Mouse (Mus musculus): ENCODE measurements around the gene Bricd5.

The Bricd5 gene

DNA sequence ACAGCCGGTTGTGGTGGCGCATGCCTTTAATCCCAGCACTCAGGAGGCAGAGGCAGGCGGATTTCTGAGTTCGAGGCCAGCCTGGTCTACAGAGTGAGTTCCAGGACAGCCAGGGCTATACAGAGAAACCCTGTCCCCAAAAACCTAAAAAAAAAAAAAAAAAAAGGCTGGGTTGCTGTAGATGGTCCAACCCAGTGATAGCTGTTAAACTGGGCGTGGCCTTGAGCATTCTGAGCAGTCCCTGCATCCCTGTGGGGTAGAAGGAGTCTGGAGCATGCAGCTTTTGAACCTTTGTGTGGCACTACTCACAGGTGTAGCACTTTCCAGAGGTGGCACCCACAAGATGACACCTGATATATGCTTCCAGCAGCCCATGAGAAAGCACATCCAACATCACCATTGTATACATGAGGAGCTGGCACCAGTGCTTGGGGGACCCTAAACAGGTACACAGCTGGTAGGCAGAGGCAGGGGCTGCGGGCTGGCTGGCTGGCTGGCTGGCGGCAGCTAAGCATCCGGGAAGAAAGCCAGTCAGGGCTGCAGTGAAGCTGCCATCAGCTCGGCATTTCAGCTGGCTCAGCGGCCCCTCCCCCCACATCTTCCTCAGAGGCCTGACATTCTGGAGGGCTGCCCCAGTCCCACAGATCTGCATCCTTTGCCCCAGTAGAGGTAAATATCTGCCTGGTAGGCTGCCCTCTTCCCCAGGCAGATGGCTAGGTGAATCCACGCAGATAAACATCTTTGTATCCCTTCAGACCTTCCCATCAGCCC lies 11.6 kb downstream of the Bricd5 start:
- DNase-seq (ENCODE audit: low spot score in 2 of 2) = peak in 1 of 2 experiments; percentile 69

DNA sequence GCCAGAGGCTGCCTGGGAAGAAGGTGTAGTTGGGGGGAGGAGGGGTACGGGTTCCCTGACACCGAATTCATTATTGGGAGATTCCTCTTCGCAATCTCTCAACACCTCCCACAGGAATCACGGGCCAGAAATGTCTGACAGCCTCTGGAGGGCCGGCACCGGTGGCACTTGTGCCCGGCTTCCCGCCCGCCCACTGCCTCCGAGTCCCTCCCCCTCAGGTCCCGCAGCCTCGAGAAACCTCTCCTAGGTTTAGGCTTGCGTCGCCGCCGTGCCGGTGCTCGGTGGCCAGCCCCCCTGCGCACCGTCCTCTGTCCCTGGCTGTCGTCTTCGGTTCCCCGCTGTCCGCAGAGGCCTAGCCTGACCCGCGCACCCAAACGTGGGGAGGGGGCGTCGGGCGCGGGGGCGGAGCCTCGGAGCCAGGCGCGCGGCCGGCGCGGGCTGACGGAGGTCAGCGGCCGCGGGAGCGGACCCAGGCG lies 14.5 kb downstream of the Bricd5 start, which contains the start of gene Caskin1:
Gene Caskin1 (plus strand): TSS at position 416 of the 476 bp plus-strand sequence.
- no peak for DNase-seq (ENCODE audit: low spot score in 2 of 2)

DNA sequence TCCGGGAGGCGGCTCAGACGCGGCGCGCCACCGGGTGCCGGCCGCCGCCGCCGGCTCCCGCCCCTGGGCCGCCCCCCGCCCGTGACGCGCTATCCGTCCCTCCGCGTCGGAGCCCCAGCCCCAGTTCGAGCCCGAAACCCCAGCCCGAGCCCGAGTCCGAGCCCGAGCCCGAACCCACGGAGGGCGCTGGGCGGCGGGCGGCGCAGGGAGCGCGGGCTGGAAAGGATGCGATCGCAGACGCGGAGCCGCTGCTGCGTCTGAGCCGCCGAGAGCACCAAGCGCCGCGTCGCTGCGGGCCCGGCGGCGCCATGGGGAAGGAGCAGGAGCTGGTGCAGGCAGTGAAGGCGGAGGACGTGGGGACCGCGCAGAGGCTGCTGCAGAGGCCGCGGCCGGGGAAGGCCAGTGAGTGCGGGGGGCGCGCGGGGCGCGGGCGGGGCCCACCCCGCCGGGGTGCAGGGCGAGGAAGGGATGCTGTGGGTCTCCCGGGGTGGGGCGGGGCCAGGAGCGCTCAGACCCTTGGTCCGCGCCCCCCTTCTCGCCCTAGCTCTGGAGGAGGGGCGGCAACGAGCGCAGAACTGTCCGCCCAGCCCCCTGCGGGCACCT lies 15.1 kb downstream of the Bricd5 start:
- peak in 1 of 2 experiments; percentile 48 for DNase-seq (ENCODE audit: low spot score in 2 of 2)

DNA sequence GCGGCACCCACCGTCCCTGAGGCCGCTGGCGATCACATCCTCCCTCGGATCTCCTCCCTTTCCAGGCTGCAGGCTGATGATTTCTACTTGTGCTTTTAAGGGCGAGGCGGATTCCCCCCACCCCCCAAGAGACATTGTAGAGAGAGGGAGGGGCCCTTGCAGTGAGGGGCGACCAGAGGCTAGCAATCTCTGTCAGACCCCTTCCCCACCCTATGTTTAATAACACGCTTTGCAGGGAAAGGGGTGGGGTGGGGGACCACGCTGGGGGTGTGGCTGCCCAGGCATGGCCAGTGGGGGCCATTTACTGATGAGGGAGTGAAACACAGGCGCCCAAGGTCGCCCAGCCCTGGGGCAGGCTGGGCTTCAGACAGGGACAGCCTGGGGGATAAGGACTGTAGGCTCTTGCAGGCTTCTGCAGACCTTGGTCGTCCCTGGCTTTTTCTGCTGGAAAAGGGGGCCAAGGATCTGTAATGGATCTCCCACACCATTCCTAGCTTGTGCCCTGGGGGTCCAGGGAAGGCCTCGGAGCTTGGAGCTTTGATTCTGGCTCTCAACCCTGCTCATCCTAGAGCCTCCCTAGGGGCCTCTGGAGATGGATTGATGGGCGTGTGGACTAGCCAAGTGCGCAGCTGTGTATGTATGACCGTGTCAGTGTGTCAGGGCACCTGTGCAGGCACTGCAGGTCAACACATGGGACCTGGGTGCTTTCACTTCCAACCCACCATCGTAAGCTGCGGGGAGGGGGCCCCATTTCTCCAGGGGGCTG lies 15.8 kb downstream of the Bricd5 start:
- DNase-seq (ENCODE audit: low spot score in 2 of 2) = no peak

DNA sequence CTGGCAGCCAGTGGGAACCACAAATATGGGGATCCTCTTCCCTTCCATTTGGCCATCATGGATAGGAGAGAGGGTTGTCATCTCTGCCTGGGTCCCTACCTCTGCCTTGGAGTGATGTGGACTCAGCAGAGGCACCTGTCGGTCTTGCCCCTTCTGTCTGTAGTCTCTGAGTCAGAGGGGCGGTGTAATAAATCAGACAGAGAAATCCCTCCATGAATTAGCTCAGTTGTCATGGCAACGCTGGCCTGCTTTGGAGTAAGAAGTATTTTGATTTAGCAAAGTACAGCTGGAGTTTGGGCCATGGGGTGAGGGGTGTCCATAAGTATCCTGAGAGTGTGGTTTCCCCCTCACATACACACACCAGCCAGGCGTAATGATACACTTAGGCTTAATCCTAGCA lies 16.7 kb downstream of the Bricd5 start:
- peak in 1 of 2 experiments; percentile 25 for DNase-seq (ENCODE audit: low spot score in 2 of 2)

DNA sequence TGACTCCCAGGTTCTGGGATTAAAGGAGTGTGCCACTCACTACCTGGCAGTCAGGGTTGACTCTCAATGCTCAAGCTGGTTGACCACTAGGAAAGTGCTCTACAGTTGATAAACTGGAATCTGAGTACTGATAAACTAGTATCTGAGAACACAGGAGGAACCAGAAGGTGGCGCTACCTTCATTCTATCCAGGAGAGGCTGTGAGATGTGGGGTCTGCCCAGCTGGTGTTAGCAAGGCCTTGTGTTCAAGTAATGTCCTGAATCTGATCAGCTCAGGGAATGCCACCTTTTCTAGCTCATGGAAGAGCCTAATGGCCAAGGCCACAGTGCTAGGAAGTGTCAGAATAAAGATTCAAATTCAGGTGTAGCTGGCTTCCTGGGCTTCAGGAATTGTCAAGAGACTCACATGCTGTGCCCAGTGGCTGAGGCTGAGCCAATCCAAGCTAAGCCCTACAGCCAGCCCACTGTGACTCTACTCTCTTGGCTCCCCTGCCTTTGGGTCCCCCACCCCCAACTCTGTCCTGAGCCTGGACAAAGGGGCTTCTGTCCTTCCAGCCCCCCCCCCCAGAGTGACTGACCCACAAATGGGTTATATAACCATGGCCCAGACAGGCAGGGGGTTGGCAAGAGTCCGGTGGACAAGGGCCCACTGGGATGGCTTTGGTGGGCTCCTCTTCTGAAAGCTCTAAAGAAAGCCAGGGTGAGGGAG lies 21.1 kb downstream of the Bricd5 start:
- DNase-seq (ENCODE audit: low spot score in 2 of 2) = peak; percentile 49 to 68

DNA sequence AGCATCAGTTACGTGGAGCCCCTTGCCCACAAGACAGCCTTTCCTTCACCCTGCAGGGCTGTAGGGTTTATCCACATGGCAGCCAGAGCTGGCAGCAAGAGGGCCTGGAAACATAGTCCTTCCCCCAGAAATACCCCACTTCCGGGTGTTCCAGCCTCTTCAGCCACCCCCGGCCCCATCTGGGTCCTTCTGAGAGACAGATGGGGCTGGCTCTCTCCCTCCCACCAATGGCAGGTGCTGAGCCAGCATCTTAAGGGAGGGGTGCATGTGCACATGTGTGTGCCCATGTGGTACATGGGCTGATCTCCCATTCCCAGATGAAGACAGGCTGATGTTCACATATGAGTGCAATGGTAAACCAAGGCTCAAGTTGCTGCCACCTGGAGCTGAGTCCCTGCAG lies 21.8 kb downstream of the Bricd5 start:
- peak; percentile 34 to 65 for DNase-seq (ENCODE audit: low spot score in 2 of 2)

DNA sequence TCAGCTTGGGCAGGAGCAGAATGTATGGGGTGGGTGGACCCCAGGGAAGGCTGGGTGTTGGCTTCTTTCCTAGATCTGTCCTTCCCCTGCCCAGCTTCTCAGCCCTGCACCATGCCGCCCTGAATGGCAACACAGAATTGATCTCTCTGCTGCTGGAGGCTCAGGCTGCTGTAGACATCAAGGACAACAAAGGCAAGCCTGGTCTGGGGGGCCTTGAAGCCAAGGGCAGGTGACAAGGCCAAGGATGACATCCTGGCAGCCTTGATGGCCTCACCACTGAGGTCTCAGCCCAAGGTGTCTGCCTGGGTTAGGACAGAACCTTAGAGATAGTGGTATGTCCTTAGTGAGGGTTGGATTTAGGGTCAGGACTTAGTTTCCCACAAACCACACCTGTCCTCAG lies 22.3 kb downstream of the Bricd5 start:
- DNase-seq (ENCODE audit: low spot score in 2 of 2) = no peak

DNA sequence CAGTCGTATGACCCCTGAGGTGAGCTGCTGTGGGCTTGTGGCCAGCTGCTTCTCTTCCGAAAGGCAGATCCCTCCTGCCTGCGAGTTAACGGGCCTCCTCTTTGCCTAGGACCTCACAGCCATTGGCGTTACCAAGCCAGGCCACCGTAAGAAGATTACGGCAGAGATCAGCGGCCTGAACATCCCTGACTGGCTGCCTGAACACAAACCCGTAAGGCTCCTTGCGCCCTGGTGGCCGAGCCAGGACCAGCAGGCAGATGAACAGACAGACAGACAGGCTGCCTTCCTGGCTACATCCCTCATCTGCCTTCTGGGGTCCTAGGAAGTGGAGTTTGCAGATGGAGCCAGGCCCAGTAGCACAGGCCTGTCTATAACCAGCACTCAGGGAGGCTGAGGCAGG lies 28.5 kb downstream of the Bricd5 start:
- no peak for DNase-seq (ENCODE audit: low spot score in 2 of 2)

DNA sequence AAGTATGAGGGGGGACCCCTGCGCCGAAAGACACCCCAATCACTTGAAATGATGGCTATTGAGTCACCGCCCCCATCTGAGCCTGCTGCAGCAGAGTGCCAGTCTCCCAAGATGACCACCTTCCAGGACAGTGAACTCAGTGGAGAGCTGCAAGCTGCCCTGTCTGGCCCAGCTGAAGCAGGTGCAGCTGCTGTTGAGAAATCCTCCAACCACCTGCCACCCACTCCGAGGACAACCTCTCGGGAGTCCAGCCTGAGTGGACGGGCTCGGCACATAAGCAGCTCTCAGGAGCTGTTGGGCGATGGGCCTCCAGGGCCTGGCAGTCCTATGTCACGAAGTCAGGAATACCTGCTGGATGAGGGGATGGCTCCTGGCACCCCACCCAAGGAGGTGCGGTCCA lies 30.4 kb downstream of the Bricd5 start:
- no peak for DNase-seq (ENCODE audit: low spot score in 2 of 2)

DNA sequence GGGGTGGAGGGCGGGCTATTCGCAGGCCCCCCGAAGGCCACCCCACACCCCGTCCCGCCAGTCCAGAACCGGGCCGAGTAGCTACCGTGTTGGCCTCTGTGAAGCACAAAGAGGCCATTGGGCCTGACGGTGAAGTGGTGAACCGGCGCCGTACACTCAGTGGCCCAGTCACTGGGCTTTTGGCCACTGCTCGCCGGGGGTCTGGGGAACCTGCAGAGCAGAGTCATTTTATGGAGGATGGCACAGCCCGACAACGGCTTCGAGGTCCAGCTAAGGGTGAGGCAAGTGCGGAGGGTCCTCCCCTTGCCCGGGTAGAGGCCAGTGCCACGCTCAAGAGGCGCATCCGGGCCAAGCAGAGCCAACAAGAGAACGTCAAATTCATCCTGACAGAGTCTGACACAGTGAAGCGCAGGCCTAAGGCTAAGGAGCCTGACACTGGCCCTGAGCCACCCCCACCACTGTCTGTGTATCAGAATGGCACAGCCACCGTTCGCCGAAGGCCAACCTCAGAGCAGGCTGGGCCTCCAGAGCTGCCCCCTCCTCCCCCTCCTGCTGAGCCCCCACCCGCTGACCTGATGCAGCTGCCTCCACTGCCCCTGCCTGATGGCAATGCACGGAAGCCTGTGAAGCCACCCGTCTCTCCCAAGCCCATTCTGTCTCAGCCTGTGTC lies 31.7 kb downstream of the Bricd5 start:
- DNase-seq (ENCODE audit: low spot score in 2 of 2) = no peak

DNA sequence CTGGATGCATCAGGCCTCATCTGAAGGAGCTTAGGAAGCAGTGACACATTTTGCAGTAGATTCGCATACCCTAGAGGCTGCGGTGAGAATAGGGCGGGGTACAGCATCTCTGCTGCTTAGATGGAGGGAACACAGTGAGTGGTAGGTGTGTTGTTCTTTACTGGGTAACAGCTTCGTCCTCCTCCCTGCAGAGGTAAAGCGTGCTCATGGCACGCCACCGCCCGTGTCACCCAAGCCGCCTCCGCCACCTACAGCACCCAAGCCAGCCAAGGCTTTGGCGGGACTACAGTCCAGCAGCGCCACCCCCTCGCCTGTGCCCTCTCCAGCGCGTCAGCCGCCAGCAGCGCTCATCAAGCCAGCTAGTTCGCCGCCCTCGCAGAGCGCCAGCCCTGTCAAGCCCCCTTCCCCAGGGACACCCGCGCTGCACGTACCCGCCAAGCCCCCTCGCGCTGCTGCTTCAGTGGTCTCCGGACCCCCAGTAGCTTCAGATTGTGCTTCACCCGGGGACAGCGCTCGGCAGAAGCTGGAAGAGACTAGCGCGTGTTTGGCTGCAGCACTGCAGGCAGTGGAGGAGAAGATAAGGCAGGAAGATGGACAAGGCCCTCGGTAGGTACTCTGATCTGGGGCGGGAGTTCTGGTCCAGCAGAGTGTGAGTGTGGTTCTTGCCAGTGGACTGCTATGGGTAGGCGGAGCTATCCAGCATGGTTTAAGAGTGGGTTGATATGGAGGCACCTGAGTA lies 32.8 kb downstream of the Bricd5 start:
- DNase-seq (ENCODE audit: low spot score in 2 of 2) = no peak

DNA sequence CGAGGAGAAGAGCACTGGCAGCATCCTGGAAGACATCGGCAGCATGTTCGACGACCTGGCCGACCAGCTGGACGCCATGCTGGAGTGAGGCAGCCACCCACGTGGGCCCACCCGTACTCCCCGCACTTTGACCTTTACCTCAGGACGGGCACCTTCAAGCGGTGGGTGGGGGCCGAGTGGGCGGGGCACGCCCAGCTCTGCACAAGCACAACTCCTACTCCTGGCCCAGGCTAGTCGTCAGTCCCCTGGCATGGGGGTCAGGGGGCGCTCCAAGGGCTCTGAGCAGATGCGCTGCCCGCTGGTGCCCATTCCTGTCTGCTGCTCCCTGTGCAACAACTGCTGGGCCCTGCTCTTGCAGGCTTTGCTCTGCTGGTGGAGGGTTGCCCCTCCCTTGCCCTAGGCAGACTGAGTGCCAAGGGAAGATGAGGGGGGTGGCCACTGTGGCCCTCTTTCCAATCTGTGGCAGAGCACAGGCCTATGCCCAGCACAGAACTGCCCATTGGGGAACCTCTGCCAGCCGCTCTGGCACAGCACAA lies 33.5 kb downstream of the Bricd5 start:
- DNase-seq (ENCODE audit: low spot score in 2 of 2) = peak in 1 of 2 experiments; percentile 29

DNA sequence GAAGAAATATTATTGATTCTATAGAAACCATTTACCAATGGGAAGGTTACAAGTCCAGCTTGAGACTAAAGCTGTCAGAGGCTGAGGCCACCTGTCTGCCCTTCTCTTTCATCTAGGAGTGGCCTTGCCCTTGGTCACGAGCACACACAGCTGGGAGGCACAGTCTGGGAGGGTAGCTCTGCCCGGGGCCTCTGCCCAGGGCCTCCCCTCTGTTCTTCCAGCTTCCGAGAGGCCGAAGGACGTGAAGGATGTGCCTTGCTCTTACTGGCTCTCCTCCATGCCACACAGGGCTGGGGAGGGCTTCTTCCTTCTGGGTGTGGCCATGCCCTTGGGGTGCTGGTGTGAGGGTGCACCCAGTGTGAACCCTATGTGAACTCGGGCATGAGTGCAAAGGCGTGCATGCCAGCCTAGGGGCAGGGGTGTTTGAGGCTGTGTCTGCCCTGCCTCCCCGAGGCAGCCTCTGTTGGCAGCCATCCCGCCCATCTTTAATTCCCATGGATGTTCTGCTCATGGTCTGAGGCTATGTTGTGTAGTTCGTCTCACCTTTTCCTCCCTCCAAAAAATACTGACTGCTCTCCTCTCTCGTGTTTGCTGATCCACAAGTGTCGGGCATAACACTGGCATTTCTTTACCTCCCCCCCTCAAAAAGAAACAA lies 34.2 kb downstream of the Bricd5 start:
- no peak for DNase-seq (ENCODE audit: low spot score in 2 of 2)

DNA sequence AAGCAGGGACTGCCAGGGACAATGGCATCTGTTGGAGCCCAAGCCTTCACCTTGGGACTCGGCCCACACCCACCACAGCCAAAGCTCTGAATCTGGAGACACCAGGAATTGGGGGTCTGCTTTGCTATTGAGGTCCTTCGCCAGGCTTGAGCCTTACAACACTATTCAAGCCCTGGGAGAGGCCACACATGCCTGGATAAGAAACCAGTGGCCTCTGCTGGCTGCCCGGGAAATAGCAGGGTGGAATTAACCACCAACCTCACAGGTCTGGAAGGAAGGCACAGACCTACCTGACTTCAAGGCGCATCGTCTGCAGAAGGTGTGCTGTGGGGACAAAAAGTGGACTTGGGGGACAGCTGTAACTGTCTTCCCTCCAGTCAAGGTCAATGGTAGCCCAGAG lies 39.9 kb downstream of the Bricd5 start:
- peak in 1 of 2 experiments; percentile 69 for DNase-seq (ENCODE audit: low spot score in 2 of 2)

DNA sequence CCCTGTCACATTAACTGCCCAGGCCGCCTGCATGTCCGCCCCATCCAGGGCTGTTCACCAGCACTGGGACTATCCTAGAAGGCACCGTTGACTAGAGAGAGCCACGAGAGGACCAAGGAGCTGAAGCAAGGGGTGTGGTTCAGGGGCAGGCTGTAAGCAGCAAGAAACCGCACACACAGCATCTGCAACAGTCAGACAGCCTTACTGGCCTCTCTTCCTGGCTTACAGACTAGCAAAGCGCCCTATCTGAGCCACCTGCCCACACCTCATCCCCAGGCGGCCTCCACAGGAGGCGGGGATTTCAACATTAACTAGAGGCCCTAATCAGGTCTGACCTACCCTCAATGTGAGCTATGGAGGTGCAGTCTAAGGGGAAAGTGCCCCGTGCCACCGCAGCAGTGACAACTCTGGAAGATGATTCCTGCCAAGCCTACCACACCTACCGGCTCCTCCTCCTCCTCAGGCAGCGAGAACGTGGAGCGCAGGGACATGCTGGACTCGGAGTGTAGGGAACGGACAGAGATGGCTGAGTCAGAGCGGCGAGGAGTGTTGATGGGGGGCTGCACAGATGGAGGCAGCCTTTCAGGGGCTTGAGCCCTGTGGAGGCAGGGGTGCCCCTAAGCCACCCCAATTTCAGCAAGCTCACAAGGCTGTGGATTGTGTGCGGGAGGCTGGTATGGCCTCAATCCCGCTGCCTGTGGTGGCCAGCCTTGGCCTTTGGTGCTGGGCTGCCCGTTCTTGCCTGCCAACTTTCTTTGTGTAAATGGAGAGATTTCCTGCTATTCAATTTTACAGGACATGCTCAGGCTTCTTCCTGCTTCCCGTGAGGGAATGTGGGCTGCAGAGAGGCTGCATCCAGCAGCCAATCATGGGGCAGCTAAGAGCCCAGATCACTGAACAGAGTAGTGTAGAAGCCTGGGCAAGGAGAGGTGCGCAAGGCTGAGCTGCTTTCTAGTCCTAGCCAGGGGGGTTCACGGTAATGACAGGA lies 40.9 kb downstream of the Bricd5 start:
- DNase-seq (ENCODE audit: low spot score in 2 of 2) = no peak

DNA sequence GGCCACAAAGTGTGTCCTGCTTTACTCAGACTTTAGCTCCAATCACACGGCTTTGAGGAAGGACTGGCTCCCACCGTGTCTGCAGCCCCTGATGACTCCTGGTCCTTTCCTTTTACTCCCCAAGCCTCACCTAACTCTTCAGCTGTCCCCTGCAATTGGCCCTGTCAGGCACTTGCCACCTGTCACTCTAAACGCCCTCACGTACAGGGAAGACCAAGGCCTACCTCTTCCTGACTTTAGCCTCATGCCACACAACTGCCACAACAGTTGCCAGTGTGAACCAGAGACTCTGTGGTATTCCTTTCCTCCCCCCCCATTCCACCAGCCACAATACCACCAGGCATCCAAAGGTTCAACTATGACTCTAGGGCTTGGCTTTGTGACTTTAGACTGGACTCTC lies 46.8 kb downstream of the Bricd5 start:
- no peak for DNase-seq (ENCODE audit: low spot score in 2 of 2)

DNA sequence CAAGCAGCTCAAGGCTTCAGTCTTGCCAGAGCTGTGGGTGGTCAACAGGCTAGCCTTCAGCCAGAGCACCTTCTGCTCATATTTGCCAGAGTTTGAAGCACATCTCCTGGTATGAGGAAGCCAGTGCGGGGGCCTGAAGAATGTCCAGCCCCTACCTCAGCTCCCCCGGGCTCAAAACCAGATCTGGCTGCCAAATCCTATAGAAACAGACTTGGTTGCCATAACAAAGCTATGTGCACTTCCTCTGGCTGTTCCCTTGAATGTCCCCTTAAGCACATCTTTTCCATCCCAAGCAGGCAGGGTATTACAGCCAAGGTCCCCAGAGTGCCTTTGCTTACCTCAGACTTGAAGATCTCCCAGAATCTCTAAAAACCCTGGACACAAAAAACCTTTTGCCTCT lies 51.0 kb downstream of the Bricd5 start:
- peak in 1 of 2 experiments; percentile 4 for DNase-seq (ENCODE audit: low spot score in 2 of 2)
